Mouse (Mus musculus) liver, adult (tissue): ENCODE measurements at regions not wholly inside any gene's neighbourhood (a gene's known extent, or its start where the extent isn't known, plus 50 kb on each side); places are given as distances from the start of the nearest gene placed in this dataset.

Experiments
- GATA4 ChIP-seq: IDR thresholded peaks from 2 replicates; pipeline ENCODE4 v1.6.1; 2014; ENCODE audit warnings: mild to moderate bottlenecking, low read length; ENCODE audit not compliant: insufficient replicate concordance

- no peak for TF ChIP-seq GATA4
Observed at GRCm38 (mm10) chr3:40398184-40398583, 132.9 kb upstream of the Intu start.

GRCm38 (mm10) chr3:40403402-40403801 lies 127.7 kb upstream of the Intu start:
- no peak for TF ChIP-seq GATA4

GRCm38 (mm10) chr3:40405095-40405948 lies 125.8 kb upstream of the Intu start:
- no peak for TF ChIP-seq GATA4

- TF ChIP-seq GATA4, result no peak
Observed at GRCm38 (mm10) chr3:40405949-40406236, 125.2 kb upstream of the Intu start.

- TF ChIP-seq GATA4, result no peak
Observed at GRCm38 (mm10) chr3:40408921-40409488, 122.1 kb upstream of the Intu start.

GRCm38 (mm10) chr3:40410749-40411310 lies 120.3 kb upstream of the Intu start:
- no peak for TF ChIP-seq GATA4

- no peak for TF ChIP-seq GATA4
Observed at GRCm38 (mm10) chr3:40426070-40426469, 105.0 kb upstream of the Intu start.

GRCm38 (mm10) chr3:40428021-40428420 lies 103.1 kb upstream of the Intu start:
- no peak for TF ChIP-seq GATA4

GRCm38 (mm10) chr3:40438251-40438650 lies 92.8 kb upstream of the Intu start:
- TF ChIP-seq GATA4, result no peak

- no peak for TF ChIP-seq GATA4
Observed at GRCm38 (mm10) chr3:40441092-40442036, 89.7 kb upstream of the Intu start.

- no peak for TF ChIP-seq GATA4
Observed at GRCm38 (mm10) chr3:40443788-40444595, 87.1 kb upstream of the Intu start.

GRCm38 (mm10) chr3:40452958-40453357 lies 78.1 kb upstream of the Intu start:
- TF ChIP-seq GATA4, result no peak

GRCm38 (mm10) chr3:40453552-40453951 lies 77.5 kb upstream of the Intu start:
- no peak for TF ChIP-seq GATA4

GRCm38 (mm10) chr3:40456070-40456469 lies 75.0 kb upstream of the Intu start:
- no peak for TF ChIP-seq GATA4

- TF ChIP-seq GATA4, result no peak
Observed at GRCm38 (mm10) chr3:40458490-40458889, 72.6 kb upstream of the Intu start.

GRCm38 (mm10) chr3:40463446-40463845 lies 67.6 kb upstream of the Intu start:
- no peak for TF ChIP-seq GATA4
